Mouse (Mus musculus) midbrain, embryonic 12.5 days (tissue): Measurements from ENCODE around the gene Prm2. TPM values are rescaled to one million over a fixed set of nuclear protein-coding genes. Genes with fewer than 3 reads are reported as not detected.

Experiments
- ATAC-seq: fragments of 200-750 bp; cut with Nextera tagmentation; 2 replicates; pipeline ENCODE4 v1.8.0; 2017; ENCODE audit warnings: low read depth, moderate TSS enrichment, moderate library complexity; ENCODE audit not compliant: low FRiP score
- H3K27ac ChIP-seq: fragments of 300-500 bp; sonication (generic); replicated peaks from 2 replicates; pipeline ENCODE4 v1.5.1; 2016; ENCODE audit warnings: mild to moderate bottlenecking
- H3K27me3 ChIP-seq: fragments of 300-500 bp; sonication (generic); 2 replicates; pipeline ENCODE4 v1.6.1; 2016; ENCODE audit warnings: mild to moderate bottlenecking
- H3K36me3 ChIP-seq: fragments of 300-500 bp; sonication (generic); 2 replicates; pipeline ENCODE4 v1.6.1; 2016
- H3K4me1 ChIP-seq: fragments of 300-500 bp; sonication (generic); 2 replicates; pipeline ENCODE4 v1.6.1; 2016
- H3K4me2 ChIP-seq: fragments of 300-500 bp; sonication (generic); replicated peaks from 2 replicates; pipeline ENCODE4 v1.6.1; 2016; ENCODE audit warnings: mild to moderate bottlenecking, moderate library complexity
- H3K4me3 ChIP-seq: fragments of 300-500 bp; sonication (generic); 2 replicates; pipeline ENCODE4 v1.5.1; 2016; ENCODE audit warnings: mild to moderate bottlenecking
- H3K9ac ChIP-seq: fragments of 300-500 bp; sonication (generic); replicated peaks from 2 replicates; pipeline ENCODE4 v1.6.1; 2016; ENCODE audit warnings: mild to moderate bottlenecking, moderate library complexity
- H3K9me3 ChIP-seq: fragments of 300-500 bp; sonication (generic); 2 replicates; pipeline ENCODE4 v1.6.1; 2016; ENCODE audit warnings: mild to moderate bottlenecking
- WGBS: fragments of 180-500 bp; shearing (Covaris S2); methylation state at CpG from one replicate; pipeline ENCODE4 v1.1.7; 2016; 5-methylcytosine and 5-hydroxymethylcytosine counted together
- polyA plus RNA-seq: library from polyadenylated mRNA; unstranded; fragments of >200 nt; fragmentation: Nextera tagmentation; extraction: Ambion mirVana; gene quantifications from 2 replicates; pipeline ENCODE4 v1.2.1, GENCODE M21; 2016

Gene Prm2
- polyA plus RNA-seq, 1 experiment from 2014 or later: not detected

- no peaks in the 10 kb centered on the region for H3K36me3 ChIP-seq
- 81% methylated on average over 7 of the region's 7 CpGs for WGBS
- peaks cover under 1% of the 10 kb centered on the region; the same call in 1 of the 2 replicates for H3K4me1 ChIP-seq
- no peak overlapping the region for H3K4me2 ChIP-seq
- no peaks in the 10 kb centered on the region for H3K9me3 ChIP-seq
- no peak for ATAC-seq
- no peak overlapping the region for H3K27ac ChIP-seq
- no peaks in the 10 kb centered on the region for H3K27me3 ChIP-seq
- no peak overlapping the region for H3K4me3 ChIP-seq
- H3K9ac ChIP-seq: no peak overlapping the region
These were observed 46.7 kb downstream of the Prm2 start for GRCm38 (mm10) chr16:10749226-10749625.

Other genes starting within 250 kb of the Prm2 start
- gene Socs1, start 10.6 kb downstream of the Prm2 start, polyA plus RNA-seq: 2.5 and 3.4 TPM in 2 replicates
- gene Tnp2, start 7.5 kb downstream of the Prm2 start, polyA plus RNA-seq: not detected in 2 replicates
- not detected in 2 replicates for gene Prm3, start 5.2 kb downstream of the Prm2 start, polyA plus RNA-seq
- gene Prm1, start 9.7 kb upstream of the Prm2 start, polyA plus RNA-seq: not detected in 2 replicates
- gene Gm11172, start 16.8 kb upstream of the Prm2 start, polyA plus RNA-seq: not detected in 2 replicates
- gene Rmi2, start 38.9 kb upstream of the Prm2 start, polyA plus RNA-seq: 2.8 and 3.5 TPM in 2 replicates